13 mouse cellular contexts compared by ENCODE assay signal in genomic region chr8:70656193-70656790, GRCm38 (mm10). TPM values are rescaled to one million over a fixed set of nuclear protein-coding genes. Genes with fewer than 3 reads are reported as not detected.
DNase-seq lines count a peak whose midpoint lies in the region; ATAC-seq and TF ChIP-seq lines count a peak whose summit lies in the region.
"Had no signal": no experiment of that assay in that cellular context is flagged by ENCODE, and none has a peak within 500 bp of the region (broad histone marks: within the 10 kb centered on the region; RNA-seq: fewer than 3 reads in every experiment).

No protein-coding gene starts in this region.

- H3K36me3 ChIP-seq in heart, embryonic 11.5 days (ENCODE audit: control insufficient read depth, insufficient read depth, low read length), result peaks cover 13% of the 10 kb centered on the region
- H3K36me3 ChIP-seq in forebrain, embryonic 10.5 days (replicated peaks), result peaks cover 42% of the 10 kb centered on the region
- H3K36me3 ChIP-seq in hindbrain, postnatal 0 days (ENCODE audit: insufficient read depth, low read length), result peaks cover 22% of the 10 kb centered on the region
- peaks cover 3% of the 10 kb centered on the region; the same call in 1 of the 2 replicates for H3K36me3 ChIP-seq in neural tube, embryonic 11.5 days (ENCODE audit: control insufficient read depth, insufficient read depth, low read length)
- H3K36me3 ChIP-seq in lung, postnatal 0 days (ENCODE audit: insufficient read depth, low read length), result peaks cover 21% of the 10 kb centered on the region

- H3K4me3 ChIP-seq in heart, embryonic 11.5 days (ENCODE audit: low read depth, low read length), result no peak overlapping the region
- peak overlapping the region; percentile 11; the same call in 1 of the 2 replicates for H3K4me3 ChIP-seq in forebrain, embryonic 10.5 days
- no peak overlapping the region for H3K4me3 ChIP-seq in hindbrain, postnatal 0 days (ENCODE audit: low read length)
- no peak overlapping the region for H3K4me3 ChIP-seq in neural tube, embryonic 11.5 days (ENCODE audit: low read depth, low read length)
- no peak overlapping the region for H3K4me3 ChIP-seq in lung, postnatal 0 days (ENCODE audit: low read depth, low read length)
- H3K4me3 ChIP-seq: heart, embryonic 12.5 days had no signal

- intact Hi-C loops in heart, postnatal 25 days (cut with DNase I), result no loop called here
- intact Hi-C loops in gastrocnemius, postnatal 36 days (cut with DNase I), result no loop called here

- DNase-seq in heart, postnatal 25 days (ENCODE audit: low spot score), result no peak
- DNase-seq in forebrain, embryonic 10.5 days (ENCODE audit: extremely low spot score, low spot score), result peak; percentile 45
- peak; percentile 58 for DNase-seq in hindbrain, postnatal 0 days (ENCODE audit: low spot score)
- DNase-seq in neural tube, embryonic 11.5 days (ENCODE audit: low spot score), result peak; percentile 84
- DNase-seq in lung, postnatal 0 days (ENCODE audit: low spot score), result no peak
- DNase-seq in gastrocnemius, postnatal 36 days, result no peak
- DNase-seq in kidney, postnatal 4 days, result no peak
- DNase-seq: adrenal gland, postnatal 10 days; cerebellum, adult 8-10 months; lung, adult 2 months had no signal

- no peak overlapping the region for H3K4me2 ChIP-seq in heart, embryonic 11.5 days
- H3K4me2 ChIP-seq in hindbrain, postnatal 0 days (ENCODE audit: low read depth, low read length), result no peak overlapping the region
- H3K4me2 ChIP-seq in neural tube, embryonic 11.5 days (ENCODE audit: low read depth), result peak overlapping the region; percentile 25
- no peak overlapping the region for H3K4me2 ChIP-seq in lung, postnatal 0 days (replicated peaks; ENCODE audit: low read depth, low read length)
- H3K4me2 ChIP-seq: heart, embryonic 12.5 days had no signal

- TF ChIP-seq EP300 in lung, postnatal 0 days (IDR thresholded peaks at IDR 0.05), result no peak

- no peak overlapping the region for H3K27ac ChIP-seq in heart, embryonic 11.5 days (ENCODE audit: low read depth, low read length)
- peak overlapping the region; percentile 90 for H3K27ac ChIP-seq in forebrain, embryonic 10.5 days
- peak overlapping the region; percentile 77 for H3K27ac ChIP-seq in hindbrain, postnatal 0 days
- H3K27ac ChIP-seq in neural tube, embryonic 11.5 days (ENCODE audit: low read depth, low read length), result peak overlapping the region; percentile 96
- H3K27ac ChIP-seq in lung, postnatal 0 days (ENCODE audit: low read length), result no peak overlapping the region

- 72% methylated on average over 13 of the region's 13 CpGs for WGBS in heart, embryonic 11.5 days (ENCODE audit: insufficient replicate concordance)
- WGBS in forebrain, embryonic 10.5 days, result 58% methylated on average over 13 of the region's 13 CpGs
- 18% methylated on average over 13 of the region's 13 CpGs for WGBS in hindbrain, postnatal 0 days
- 32% methylated on average over 13 of the region's 13 CpGs for WGBS in neural tube, embryonic 11.5 days
- WGBS in lung, postnatal 0 days, result 78% methylated on average over 13 of the region's 13 CpGs

- no peak for ATAC-seq in heart, embryonic 11.5 days (replicated peaks; ENCODE audit: insufficient number of reproducible peaks, low FRiP score, low TSS enrichment)
- ATAC-seq in hindbrain, postnatal 0 days, result peak; percentile 41
- peak; percentile 53 for ATAC-seq in neural tube, embryonic 11.5 days (ENCODE audit: insufficient read depth, low FRiP score, low TSS enrichment)
- no peak for ATAC-seq in lung, postnatal 0 days

- H3K4me1 ChIP-seq in heart, embryonic 11.5 days (ENCODE audit: control insufficient read depth, insufficient read depth, low read length), result peaks cover 21% of the 10 kb centered on the region
- H3K4me1 ChIP-seq in forebrain, embryonic 10.5 days, result peaks cover 75% of the 10 kb centered on the region
- H3K4me1 ChIP-seq in hindbrain, postnatal 0 days (ENCODE audit: insufficient read depth, low read length), result peaks cover 10% of the 10 kb centered on the region; the same call in 1 of the 2 replicates
- peaks cover 37% of the 10 kb centered on the region for H3K4me1 ChIP-seq in neural tube, embryonic 11.5 days (ENCODE audit: control insufficient read depth, insufficient read depth, low read length)
- H3K4me1 ChIP-seq in lung, postnatal 0 days (ENCODE audit: insufficient read depth, low read depth, low read length), result peaks cover 13% of the 10 kb centered on the region; the same call in 1 of the 2 replicates

- H3K27me3 ChIP-seq in heart, embryonic 11.5 days (ENCODE audit: control insufficient read depth, insufficient read depth, low read length), result no peaks in the 10 kb centered on the region
- no peaks in the 10 kb centered on the region for H3K27me3 ChIP-seq in forebrain, embryonic 10.5 days (ENCODE audit: poor library complexity, severe bottlenecking)
- no peaks in the 10 kb centered on the region for H3K27me3 ChIP-seq in hindbrain, postnatal 0 days (ENCODE audit: insufficient read depth, low read length)
- no peaks in the 10 kb centered on the region for H3K27me3 ChIP-seq in neural tube, embryonic 11.5 days (ENCODE audit: control insufficient read depth, insufficient read depth, low read length)
- no peaks in the 10 kb centered on the region for H3K27me3 ChIP-seq in lung, postnatal 0 days (replicated peaks; ENCODE audit: insufficient read depth, low read length)
- H3K27me3 ChIP-seq: heart, embryonic 12.5 days had no signal

- no peaks in the 10 kb centered on the region for H3K9me3 ChIP-seq in heart, embryonic 11.5 days (replicated peaks; ENCODE audit: control insufficient read depth, low read length)
- no peaks in the 10 kb centered on the region for H3K9me3 ChIP-seq in forebrain, embryonic 10.5 days
- no peaks in the 10 kb centered on the region for H3K9me3 ChIP-seq in hindbrain, postnatal 0 days (ENCODE audit: low read length)
- H3K9me3 ChIP-seq in neural tube, embryonic 11.5 days (ENCODE audit: control insufficient read depth, low read length), result no peaks in the 10 kb centered on the region
- H3K9me3 ChIP-seq in lung, postnatal 0 days (ENCODE audit: low read length), result no peaks in the 10 kb centered on the region
- H3K9me3 ChIP-seq: heart, embryonic 12.5 days had no signal

- peak overlapping the region; percentile 28; the same call in 1 of the 2 replicates for H3K9ac ChIP-seq in heart, embryonic 11.5 days (ENCODE audit: low read depth, low read length)
- H3K9ac ChIP-seq in hindbrain, postnatal 0 days (replicated peaks; ENCODE audit: low read length), result no peak overlapping the region
- peak overlapping the region; percentile 55 for H3K9ac ChIP-seq in neural tube, embryonic 11.5 days (ENCODE audit: low read length)
- H3K9ac ChIP-seq in lung, postnatal 0 days (replicated peaks; ENCODE audit: low read depth), result no peak overlapping the region
- H3K9ac ChIP-seq: heart, embryonic 12.5 days had no signal

- no peak for TF ChIP-seq CTCF in hindbrain, postnatal 0 days (IDR thresholded peaks at IDR 0.05; ENCODE audit: low read depth)
- no peak for TF ChIP-seq CTCF in lung, postnatal 0 days (IDR thresholded peaks at IDR 0.05)

RNA-seq across cellular contexts. Expression of gene Pgpep1, which starts 3.9 kb away (rescaled TPM):
- 38.9 and 41.6 TPM in 2 replicates for polyA plus RNA-seq in heart, embryonic 11.5 days (2014; fragmentation: Nextera tagmentation; extraction: Ambion mirVana)
- 10 to 100 TPM; 46.8 to 47.5 TPM for total RNA-seq in heart, postnatal 25 days (2021)
- 40.5 and 49.3 TPM in 2 replicates for polyA plus RNA-seq in forebrain, embryonic 10.5 days (2016; fragmentation: Nextera tagmentation; extraction: Ambion mirVana)
- total RNA-seq in hindbrain, postnatal 0 days (2014; rRNA removed), result 65.7 and 68.4 TPM in 2 replicates
- polyA plus RNA-seq in hindbrain, postnatal 0 days (2015; fragmentation: Nextera tagmentation; extraction: Ambion mirVana), result 44.2 and 56.5 TPM in 2 replicates
- polyA plus RNA-seq in neural tube, embryonic 11.5 days (2014; fragmentation: Nextera tagmentation; extraction: Ambion mirVana), result 246 and 268 TPM in 2 replicates
- 32.9 and 34.4 TPM in 2 replicates for polyA plus RNA-seq in lung, postnatal 0 days (2015; fragmentation: Nextera tagmentation; extraction: Ambion mirVana)
- 10 to 100 TPM; 11.1 to 15.9 TPM for total RNA-seq in gastrocnemius, postnatal 36 days (2021)

RNA-seq across cellular contexts. Expression of gene Lsm4, which starts 16.8 kb away (rescaled TPM):
- 296 and 308 TPM in 2 replicates for polyA plus RNA-seq in heart, embryonic 11.5 days (2014; fragmentation: Nextera tagmentation; extraction: Ambion mirVana)
- 10 to 100 TPM; 60.6 to 62.9 TPM for total RNA-seq in heart, postnatal 25 days (2021)
- 336 and 339 TPM in 2 replicates for polyA plus RNA-seq in forebrain, embryonic 10.5 days (2016; fragmentation: Nextera tagmentation; extraction: Ambion mirVana)
- total RNA-seq in hindbrain, postnatal 0 days (2014; rRNA removed), result 301 and 453 TPM in 2 replicates
- polyA plus RNA-seq in hindbrain, postnatal 0 days (2015; fragmentation: Nextera tagmentation; extraction: Ambion mirVana), result 188 and 190 TPM in 2 replicates
- polyA plus RNA-seq in neural tube, embryonic 11.5 days (2014; fragmentation: Nextera tagmentation; extraction: Ambion mirVana), result 298 and 301 TPM in 2 replicates
- polyA plus RNA-seq in lung, postnatal 0 days (2015; fragmentation: Nextera tagmentation; extraction: Ambion mirVana), result 95.9 and 104 TPM in 2 replicates
- total RNA-seq in gastrocnemius, postnatal 36 days (2021), result 10 to 100 TPM; 54.9 to 63.3 TPM

RNA-seq across cellular contexts. Expression of gene Gdf15, which starts 24.0 kb away (rescaled TPM):
- polyA plus RNA-seq in heart, embryonic 11.5 days (2014; fragmentation: Nextera tagmentation; extraction: Ambion mirVana), result 0.26 and 0.37 TPM in 2 replicates
- total RNA-seq in heart, postnatal 25 days (2021), result under 1 TPM; 0.56 to 0.73 TPM
- polyA plus RNA-seq in forebrain, embryonic 10.5 days (2016; fragmentation: Nextera tagmentation; extraction: Ambion mirVana), result not detected in 2 replicates
- 1.7 TPM in 1 of 2 replicates, not detected in the other for total RNA-seq in hindbrain, postnatal 0 days (2014; rRNA removed)
- 0.25 and 0.41 TPM in 2 replicates for polyA plus RNA-seq in hindbrain, postnatal 0 days (2015; fragmentation: Nextera tagmentation; extraction: Ambion mirVana)
- 0.28 TPM in 1 of 2 replicates, not detected in the other for polyA plus RNA-seq in neural tube, embryonic 11.5 days (2014; fragmentation: Nextera tagmentation; extraction: Ambion mirVana)
- 1.3 and 2.3 TPM in 2 replicates for polyA plus RNA-seq in lung, postnatal 0 days (2015; fragmentation: Nextera tagmentation; extraction: Ambion mirVana)
- under 1 TPM in 1 of 2 experiments, not detected in 1; 0.18 TPM for total RNA-seq in gastrocnemius, postnatal 36 days (2021)
- total RNA-seq: left cerebral cortex, adult 8-10 months had no signal

RNA-seq across cellular contexts. Expression of gene Lrrc25, which starts 40.3 kb away (rescaled TPM):
- polyA plus RNA-seq in heart, embryonic 11.5 days (2014; fragmentation: Nextera tagmentation; extraction: Ambion mirVana), result 0.19 and 0.59 TPM in 2 replicates
- total RNA-seq in heart, postnatal 25 days (2021), result 1 to 10 TPM; 1.4 to 1.5 TPM
- 0.49 and 0.87 TPM in 2 replicates for polyA plus RNA-seq in forebrain, embryonic 10.5 days (2016; fragmentation: Nextera tagmentation; extraction: Ambion mirVana)
- 0.65 and 3.3 TPM in 2 replicates for total RNA-seq in hindbrain, postnatal 0 days (2014; rRNA removed)
- 1.3 and 1.5 TPM in 2 replicates for polyA plus RNA-seq in hindbrain, postnatal 0 days (2015; fragmentation: Nextera tagmentation; extraction: Ambion mirVana)
- polyA plus RNA-seq in neural tube, embryonic 11.5 days (2014; fragmentation: Nextera tagmentation; extraction: Ambion mirVana), result 0.85 and 1.2 TPM in 2 replicates
- 4.2 TPM in 2 replicates for polyA plus RNA-seq in lung, postnatal 0 days (2015; fragmentation: Nextera tagmentation; extraction: Ambion mirVana)
- total RNA-seq in gastrocnemius, postnatal 36 days (2021), result under 1 TPM; 0.38 to 0.64 TPM

RNA-seq across cellular contexts. Expression of gene Jund, which starts 42.5 kb away (rescaled TPM):
- polyA plus RNA-seq in heart, embryonic 11.5 days (2014; fragmentation: Nextera tagmentation; extraction: Ambion mirVana), result 97.8 and 102 TPM in 2 replicates
- total RNA-seq in heart, postnatal 25 days (2021), result 100 to 1,000 TPM; 136 to 141 TPM
- 49.6 and 50.9 TPM in 2 replicates for polyA plus RNA-seq in forebrain, embryonic 10.5 days (2016; fragmentation: Nextera tagmentation; extraction: Ambion mirVana)
- total RNA-seq in hindbrain, postnatal 0 days (2014; rRNA removed), result 486 and 650 TPM in 2 replicates
- 90.4 and 96.3 TPM in 2 replicates for polyA plus RNA-seq in hindbrain, postnatal 0 days (2015; fragmentation: Nextera tagmentation; extraction: Ambion mirVana)
- polyA plus RNA-seq in neural tube, embryonic 11.5 days (2014; fragmentation: Nextera tagmentation; extraction: Ambion mirVana), result 167 and 171 TPM in 2 replicates
- polyA plus RNA-seq in lung, postnatal 0 days (2015; fragmentation: Nextera tagmentation; extraction: Ambion mirVana), result 107 and 109 TPM in 2 replicates
- 10 to 100 TPM; 60.6 to 77.9 TPM for total RNA-seq in gastrocnemius, postnatal 36 days (2021)

Comparison
In these comparisons a context has a peak if more than half of its experiments do, and no peak if none do; other contexts are left out.
1. ATAC-seq: peak in hindbrain, postnatal 0 days (single experiment) and neural tube, embryonic 11.5 days (single experiment); none in heart, embryonic 11.5 days (single experiment) and lung, postnatal 0 days (single experiment).
2. H3K27ac ChIP-seq: peak in forebrain, embryonic 10.5 days (single experiment), hindbrain, postnatal 0 days (single experiment) and neural tube, embryonic 11.5 days (single experiment); none in heart, embryonic 11.5 days (single experiment) and lung, postnatal 0 days (single experiment).
3. H3K9ac ChIP-seq: peak in heart, embryonic 11.5 days (single experiment) and neural tube, embryonic 11.5 days (single experiment); none in hindbrain, postnatal 0 days (single experiment) and lung, postnatal 0 days (single experiment).
4. DNase-seq: peak in forebrain, embryonic 10.5 days (single experiment), hindbrain, postnatal 0 days (single experiment) and neural tube, embryonic 11.5 days (single experiment); none in heart, postnatal 25 days (single experiment), lung, postnatal 0 days (single experiment), gastrocnemius, postnatal 36 days (0 of 2) and kidney, postnatal 4 days (0 of 2).